Mouse (Mus musculus) erythroid progenitor cell, adult 5-6 weeks (primary cell): Measurements from ENCODE around the gene Gm10471. TPM values are rescaled to one million over a fixed set of nuclear protein-coding genes. Genes with fewer than 3 reads are reported as not detected.
"Not testable (repeated sequence)": the region's sequence is repeated elsewhere in the genome, so short reads cannot be mapped to it uniquely, and the experiment has no call there.

ENCODE experiments used
- ATAC-seq: replicated peaks from 2 replicates; pipeline ENCODE4 v1.8.0; 2016; ENCODE audit warnings: moderate number of reproducible peaks, mild to moderate bottlenecking, moderate TSS enrichment, inconsistent platforms; ENCODE audit not compliant: poor library complexity, low FRiP score, severe bottlenecking
- total RNA-seq, 2 experiments: library from RNA; stranded (forward) in 1 of 2; stranded (reverse) in 1 of 2; fragments of 150-400 nt in 1 of 2; fragments of 186-747, 209-891 nt in 1 of 2; gene quantifications; 2 replicates each; pipeline versions ENCODE4 v1.2.3 to v1.2.4; 2015 to 2017; ENCODE audit warnings: low replicate concordance in 2 of 2

Gm10471 gene
- total RNA-seq (2015; ENCODE audit: low replicate concordance) = not detected in 2 replicates
- not detected in 2 replicates for total RNA-seq (2017; ENCODE audit: low replicate concordance)

DNA sequence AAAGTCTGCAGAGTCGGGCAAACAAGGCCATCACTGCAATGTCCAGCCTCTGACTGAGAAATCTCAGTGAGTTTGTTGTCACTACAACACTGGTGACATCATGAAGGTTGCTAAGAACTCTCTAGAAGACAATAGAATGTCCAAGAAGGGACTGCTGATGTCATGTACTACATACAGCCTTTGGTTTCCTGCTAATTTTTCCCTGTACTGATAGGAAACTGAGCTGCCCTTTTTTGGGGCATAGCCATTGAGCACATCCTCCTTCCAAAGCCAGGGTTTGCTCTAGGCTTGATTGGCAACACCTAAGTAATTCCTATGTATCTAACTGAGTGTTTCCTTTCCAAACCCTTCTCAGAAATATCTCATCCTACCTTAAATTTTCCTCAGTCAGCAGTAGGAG is at the start of gene Gm10471:
Gene Gm10471 (minus strand): TSS at position 101 of the 400 bp plus-strand sequence.
- not testable (repeated sequence) for ATAC-seq

DNA sequence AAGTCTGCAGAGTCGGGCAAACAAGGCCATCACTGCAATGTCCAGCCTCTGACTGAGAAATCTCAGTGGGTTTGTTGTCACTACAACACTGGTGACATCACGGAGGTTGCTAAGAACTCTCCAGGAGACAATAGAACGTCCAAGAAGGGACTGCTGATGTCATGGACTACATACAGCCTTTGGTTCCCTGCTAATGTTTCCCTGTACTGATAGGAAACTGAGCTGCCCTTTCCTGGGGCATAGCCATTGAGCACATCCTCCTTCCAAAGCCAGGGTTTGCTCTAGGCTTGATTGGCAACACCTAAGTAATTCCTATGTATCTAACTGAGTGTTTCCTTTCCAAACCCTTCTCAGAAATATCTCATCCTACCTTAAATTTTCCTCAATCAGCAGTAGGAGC is 32.2 kb upstream of the Gm10471 start, which contains the start of gene Gm10220:
Gene Gm10220 (minus strand): TSS at position 101 of the 400 bp plus-strand sequence.
- ATAC-seq = not testable (repeated sequence)

GRCm38 (mm10) chr5:26105262-26105661 is 16.2 kb upstream of the Gm10471 start, which contains the start of gene 5031410I06Rik:
5031410I06Rik (minus strand) TSS chr5:26105362.
- not testable (repeated sequence) for ATAC-seq

DNA sequence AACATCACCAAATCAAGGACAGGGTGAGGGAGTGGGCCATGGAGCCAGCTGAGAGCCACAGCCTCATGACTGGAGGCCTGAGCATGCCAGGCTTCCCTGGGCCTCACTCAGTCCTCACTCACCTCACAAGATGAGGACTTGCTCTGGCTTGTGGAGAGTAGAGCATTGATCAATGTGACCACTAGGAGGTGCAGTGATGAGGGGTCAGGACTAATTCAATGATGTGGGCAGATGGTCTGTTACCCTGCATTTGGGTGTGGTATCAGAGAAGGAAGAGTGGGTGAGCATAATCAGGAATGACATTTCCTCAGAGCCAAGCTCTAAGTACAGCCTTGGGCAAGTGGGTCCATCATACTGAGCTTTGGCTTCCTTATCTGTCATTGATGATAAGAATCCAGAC is 10.1 kb downstream of the Gm10471 start:
- not testable (repeated sequence) for ATAC-seq

DNA sequence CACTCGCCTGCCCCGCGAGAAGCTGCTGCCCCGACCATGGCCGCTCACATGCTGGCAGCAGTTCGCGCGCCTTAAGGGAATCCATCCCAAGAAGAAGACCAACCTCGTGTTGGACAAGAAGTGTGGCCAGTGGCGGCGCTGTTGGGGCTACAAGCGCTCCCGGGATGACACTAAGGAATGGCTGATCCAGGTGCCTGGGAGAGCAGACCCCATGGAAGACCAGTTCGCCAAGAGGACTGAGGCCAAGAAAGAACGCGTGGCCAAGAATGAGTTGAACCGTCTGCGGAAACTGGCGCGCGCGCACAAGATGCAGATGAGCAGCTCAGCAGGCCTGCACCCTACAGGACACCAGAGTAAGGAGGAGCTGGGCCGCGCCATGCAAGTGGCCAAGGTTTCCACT is 18.4 kb downstream of the Gm10471 start:
- no peak for ATAC-seq

DNA sequence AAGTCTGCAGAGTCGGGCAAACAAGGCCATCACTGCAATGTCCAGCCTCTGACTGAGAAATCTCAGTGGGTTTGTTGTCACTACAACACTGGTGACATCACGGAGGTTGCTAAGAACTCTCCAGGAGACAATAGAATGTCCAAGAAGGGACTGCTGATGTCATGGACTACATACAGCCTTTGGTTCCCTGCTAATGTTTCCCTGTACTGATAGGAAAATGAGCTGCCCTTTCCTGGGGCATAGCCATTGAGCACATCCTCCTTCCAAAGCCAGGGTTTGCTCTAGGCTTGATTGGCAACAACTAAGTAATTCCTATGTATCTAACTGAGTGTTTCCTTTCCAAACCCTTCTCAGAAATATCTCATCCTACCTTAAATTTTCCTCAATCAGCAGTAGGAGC is 30.6 kb downstream of the Gm10471 start, which contains the start of gene Gm7347:
Gene Gm7347 (minus strand): TSS at position 101 of the 400 bp plus-strand sequence.
- ATAC-seq = not testable (repeated sequence)

DNA sequence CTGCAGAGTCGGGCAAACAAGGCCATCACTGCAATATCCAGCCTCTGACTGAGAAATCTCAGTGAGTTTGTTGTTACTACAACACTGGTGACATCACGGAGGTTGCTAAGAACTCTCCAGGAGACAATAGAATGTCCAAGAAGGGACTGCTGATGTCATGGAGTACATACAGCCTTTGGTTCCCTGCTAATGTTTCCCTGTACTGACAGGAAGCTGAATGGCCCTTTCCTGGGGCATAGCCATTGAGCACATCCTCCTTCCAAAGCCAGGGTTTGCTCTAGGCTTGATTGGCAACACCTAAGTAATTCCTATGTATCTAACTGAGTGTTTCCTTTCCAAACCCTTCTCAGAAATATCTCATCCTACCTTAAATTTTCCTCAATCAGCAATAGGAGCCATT is 49.6 kb downstream of the Gm10471 start, which contains the start of gene Speer4a:
Gene Speer4a (minus strand): TSS at position 101 of the 400 bp plus-strand sequence.
- not testable (repeated sequence) for ATAC-seq

Other genes starting within 250 kb of the Gm10471 start
- gene Gm21663, start 146.9 kb downstream of the Gm10471 start, total RNA-seq (2015; ENCODE audit: low replicate concordance) = not detected in 2 replicates
- gene Gm21663, start 146.9 kb downstream of the Gm10471 start, total RNA-seq (2017; ENCODE audit: low replicate concordance) = not detected in 2 replicates
- gene Gm21671, start 134.9 kb downstream of the Gm10471 start, total RNA-seq (2015; ENCODE audit: low replicate concordance) = not detected in 2 replicates
- gene Gm21671, start 134.9 kb downstream of the Gm10471 start, total RNA-seq (2017; ENCODE audit: low replicate concordance) = not detected in 2 replicates
- gene Gm21680, start 116.6 kb downstream of the Gm10471 start, total RNA-seq (2015; ENCODE audit: low replicate concordance) = not detected in 2 replicates
- not detected in 2 replicates for gene Gm21680, start 116.6 kb downstream of the Gm10471 start, total RNA-seq (2017; ENCODE audit: low replicate concordance)
- not detected in 2 replicates for gene Gm21698, start 100.6 kb downstream of the Gm10471 start, total RNA-seq (2015; ENCODE audit: low replicate concordance)
- gene Gm21698, start 100.6 kb downstream of the Gm10471 start, total RNA-seq (2017; ENCODE audit: low replicate concordance) = not detected in 2 replicates
- not detected in 2 replicates for gene Gm1979, start 84.5 kb downstream of the Gm10471 start, total RNA-seq (2015; ENCODE audit: low replicate concordance)
- not detected in 2 replicates for gene Gm1979, start 84.5 kb downstream of the Gm10471 start, total RNA-seq (2017; ENCODE audit: low replicate concordance)
- gene Gm5862, start 66.4 kb downstream of the Gm10471 start, total RNA-seq (2015; ENCODE audit: low replicate concordance) = not detected in 2 replicates
- not detected in 2 replicates for gene Gm5862, start 66.4 kb downstream of the Gm10471 start, total RNA-seq (2017; ENCODE audit: low replicate concordance)
- gene Speer4a, start 49.7 kb downstream of the Gm10471 start, total RNA-seq (2015; ENCODE audit: low replicate concordance) = not detected in 2 replicates
- gene Speer4a, start 49.7 kb downstream of the Gm10471 start, total RNA-seq (2017; ENCODE audit: low replicate concordance) = not detected in 2 replicates
- not detected in 2 replicates for gene Gm7347, start 30.7 kb downstream of the Gm10471 start, total RNA-seq (2015; ENCODE audit: low replicate concordance)
- gene Gm7347, start 30.7 kb downstream of the Gm10471 start, total RNA-seq (2017; ENCODE audit: low replicate concordance) = not detected in 2 replicates
- gene 5031410I06Rik, start 16.1 kb upstream of the Gm10471 start, total RNA-seq (2015; ENCODE audit: low replicate concordance) = not detected in 2 replicates
- not detected in 2 replicates for gene 5031410I06Rik, start 16.1 kb upstream of the Gm10471 start, total RNA-seq (2017; ENCODE audit: low replicate concordance)
- not detected in 2 replicates for gene Gm10220, start 32.1 kb upstream of the Gm10471 start, total RNA-seq (2015; ENCODE audit: low replicate concordance)
- gene Gm10220, start 32.1 kb upstream of the Gm10471 start, total RNA-seq (2017; ENCODE audit: low replicate concordance) = not detected in 2 replicates
- not detected in 2 replicates for gene Gm7361, start 168.4 kb upstream of the Gm10471 start, total RNA-seq (2015; ENCODE audit: low replicate concordance)
- gene Gm7361, start 168.4 kb upstream of the Gm10471 start, total RNA-seq (2017; ENCODE audit: low replicate concordance) = not detected in 2 replicates